Mouse (Mus musculus) spleen, postnatal 36 days (tissue): Measurements from ENCODE around the gene Exosc5.

ENCODE experiments used
- DNase-seq, 2 experiments: peaks; one replicate each; pipeline ENCODE4 v3.0.0; 2022; ENCODE audit warnings: low spot score in 2 of 2, mixed read lengths in 1 of 2

Gene Exosc5

GRCm38 (mm10) chr7:25658657-25659472 is at the start of gene Exosc5, which contains the start of gene Bckdha:
TSS of gene Exosc5 (plus strand) at chr7:25659164.
TSS of gene Bckdha (minus strand) at chr7:25658981.
- DNase-seq = peak; percentile 99 to 100

- DNase-seq = no peak
Observed at GRCm38 (mm10) chr7:25610056-25610455, 48.9 kb upstream of the Exosc5 start.

- DNase-seq = no peak
Observed at GRCm38 (mm10) chr7:25611501-25611900, 47.5 kb upstream of the Exosc5 start.

GRCm38 (mm10) chr7:25614086-25614485 is 44.9 kb upstream of the Exosc5 start:
- DNase-seq = no peak

GRCm38 (mm10) chr7:25614831-25615705 is 43.9 kb upstream of the Exosc5 start:
- no peak for DNase-seq

- DNase-seq = no peak
Observed at GRCm38 (mm10) chr7:25615706-25616011, 43.3 kb upstream of the Exosc5 start, which contains the start of gene Erich4. TSS of gene Erich4 (minus strand) at chr7:25615892.

- DNase-seq = no peak
Observed at GRCm38 (mm10) chr7:25617376-25618160, 41.4 kb upstream of the Exosc5 start.

- peak; percentile 96 to 98 for DNase-seq
Observed at GRCm38 (mm10) chr7:25618865-25619721, 39.9 kb upstream of the Exosc5 start, which contains the start of gene Dmac2. TSS of gene Dmac2 (plus strand) at chr7:25619414.

- DNase-seq = no peak
Observed at GRCm38 (mm10) chr7:25619722-25619991, 39.3 kb upstream of the Exosc5 start.

- no peak for DNase-seq
Observed at GRCm38 (mm10) chr7:25620101-25620500, 38.9 kb upstream of the Exosc5 start.

GRCm38 (mm10) chr7:25620751-25621150 is 38.2 kb upstream of the Exosc5 start:
- DNase-seq = no peak

GRCm38 (mm10) chr7:25623857-25624370 is 35.0 kb upstream of the Exosc5 start:
- no peak for DNase-seq

GRCm38 (mm10) chr7:25624851-25625250 is 34.1 kb upstream of the Exosc5 start:
- no peak for DNase-seq

GRCm38 (mm10) chr7:25625594-25626250 is 33.2 kb upstream of the Exosc5 start:
- peak in 1 of 2 experiments; percentile 59 for DNase-seq

- peak; percentile 66 to 69 for DNase-seq
Observed at GRCm38 (mm10) chr7:25626509-25627430, 32.2 kb upstream of the Exosc5 start, which contains the start of gene B3gnt8. TSS of gene B3gnt8 (plus strand) at chr7:25626654.

GRCm38 (mm10) chr7:25627431-25628322 is 31.3 kb upstream of the Exosc5 start:
- DNase-seq = peak; percentile 71 to 74

GRCm38 (mm10) chr7:25628323-25628620 is 30.7 kb upstream of the Exosc5 start:
- no peak for DNase-seq

- peak in 1 of 2 experiments; percentile 40 for DNase-seq
Observed at GRCm38 (mm10) chr7:25632679-25633078, 26.3 kb upstream of the Exosc5 start.
